In genomic region chr7:3301628-3302555, GRCm38 (mm10) we compare ENCODE assay signal across 7 mouse cellular contexts. TPM values are rescaled to one million over a fixed set of nuclear protein-coding genes. Genes with fewer than 3 reads are reported as not detected.
DNase-seq lines count a peak whose midpoint lies in the region; ATAC-seq and TF ChIP-seq lines count a peak whose summit lies in the region.

No protein-coding gene starts in this region.

- H3K9me3 ChIP-seq in heart, embryonic 14.5 days (ENCODE audit: control insufficient read depth, low read length) = no peaks in the 10 kb centered on the region
- H3K9me3 ChIP-seq in midbrain, embryonic 16.5 days (replicated peaks; ENCODE audit: control insufficient read depth, low read length, poor library complexity, severe bottlenecking) = no peaks in the 10 kb centered on the region

- peaks cover 12% of the 10 kb centered on the region for H3K36me3 ChIP-seq in spleen, adult 2 months (ENCODE audit: control insufficient read depth, insufficient read depth, low read length)
- peaks cover 35% of the 10 kb centered on the region for H3K36me3 ChIP-seq in heart, embryonic 14.5 days (ENCODE audit: control insufficient read depth, insufficient read depth, low read length)
- peaks cover 7% of the 10 kb centered on the region for H3K36me3 ChIP-seq in midbrain, embryonic 16.5 days (ENCODE audit: control insufficient read depth, insufficient read depth, low read length)

- peak overlapping the region; percentile 34 for H3K4me3 ChIP-seq in spleen, adult 2 months (ENCODE audit: extremely low read depth, insufficient read depth, insufficient read length)
- H3K4me3 ChIP-seq in heart, embryonic 14.5 days (ENCODE audit: control insufficient read depth in 1 of 2, insufficient read depth in 1 of 2, low read depth in 1 of 2, low read length in 2 of 2) = peak overlapping the region; percentile 41 to 42
- H3K4me3 ChIP-seq in midbrain, embryonic 16.5 days (ENCODE audit: low read depth, low read length) = peak overlapping the region; percentile 47

- H3K27me3 ChIP-seq in spleen, adult 2 months (ENCODE audit: control insufficient read depth, insufficient read depth, low read length) = peaks cover 5% of the 10 kb centered on the region
- peaks cover 22% of the 10 kb centered on the region for H3K27me3 ChIP-seq in heart, embryonic 14.5 days (ENCODE audit: control insufficient read depth, insufficient read depth, low read length)
- H3K27me3 ChIP-seq in midbrain, embryonic 16.5 days (ENCODE audit: control insufficient read depth, insufficient read depth, low read depth, low read length) = peaks cover 12% of the 10 kb centered on the region; the same call in 1 of the 2 replicates

- intact Hi-C loops in left cerebral cortex, postnatal 36 days (cut with DNase I) = loop anchor here (2.0 to 5.0 kb wide), 2 partner anchors 29 to 80 kb away; no protein-coding TSS in a partner anchor

- ATAC-seq in heart, embryonic 14.5 days (ENCODE audit: insufficient number of reproducible peaks, insufficient read depth, low FRiP score, low read depth) = peak; percentile 57
- ATAC-seq in midbrain, embryonic 16.5 days = peak; percentile 25

- TF ChIP-seq CTCF in spleen, adult 2 months (IDR thresholded peaks at IDR 0.05; ENCODE audit: extremely low read depth, insufficient read depth, insufficient read length, insufficient replicate concordance) = no peak

- peak overlapping the region; percentile 72 for H3K9ac ChIP-seq in heart, embryonic 14.5 days (ENCODE audit: low read length)
- H3K9ac ChIP-seq in midbrain, embryonic 16.5 days (ENCODE audit: low read depth, low read length) = peak overlapping the region; percentile 18; the same call in 1 of the 2 replicates

- H3K27ac ChIP-seq in spleen, adult 2 months (ENCODE audit: insufficient read depth, low read length) = no peak overlapping the region
- peak overlapping the region; percentile 60 to 69 for H3K27ac ChIP-seq in heart, embryonic 14.5 days (replicated peaks in 1 of 2; ENCODE audit: control insufficient read depth in 1 of 2, insufficient read depth in 1 of 2, low read depth in 2 of 2, low read length in 2 of 2)
- no peak overlapping the region for H3K27ac ChIP-seq in midbrain, embryonic 16.5 days (ENCODE audit: low read length)

- TF ChIP-seq POLR2A in spleen, adult 2 months (IDR thresholded peaks at IDR 0.05; ENCODE audit: low read depth, low read length) = no peak

- H3K4me2 ChIP-seq in heart, embryonic 14.5 days (ENCODE audit: low read length) = peak overlapping the region; percentile 83
- H3K4me2 ChIP-seq in midbrain, embryonic 16.5 days (ENCODE audit: low read length) = peak overlapping the region; percentile 74

- 8% methylated on average over 33 of the region's 33 CpGs for WGBS in spleen, adult 2 months
- 2% methylated on average over 33 of the region's 33 CpGs for WGBS in heart, embryonic 14.5 days
- 7% methylated on average over 33 of the region's 33 CpGs for WGBS in midbrain, embryonic 16.5 days

- DNase-seq in spleen, adult 2 months (ENCODE audit: low read depth in 1 of 2, low spot score in 2 of 2) = no peak
- DNase-seq in spleen, postnatal 10 days (ENCODE audit: low spot score in 2 of 2) = no peak
- peak; percentile 45 for DNase-seq in embryo, embryonic 10.5 days (ENCODE audit: low spot score)
- peak; percentile 46 to 57 for DNase-seq in left cerebral cortex, postnatal 36 days (ENCODE audit: low spot score in 2 of 2)
- DNase-seq in natural killer cell, adult 2 months (ENCODE audit: low spot score in 2 of 2) = no peak

- H3K4me1 ChIP-seq in spleen, adult 2 months (ENCODE audit: control insufficient read depth, insufficient read depth, insufficient read length) = peaks cover 15% of the 10 kb centered on the region; the same call in 1 of the 2 replicates
- peaks cover 14 to 41% of the 10 kb centered on the region in 2 experiments for H3K4me1 ChIP-seq in heart, embryonic 14.5 days (ENCODE audit: control insufficient read depth in 2 of 2, insufficient read depth in 2 of 2, low read length in 2 of 2)
- H3K4me1 ChIP-seq in midbrain, embryonic 16.5 days (ENCODE audit: control insufficient read depth, insufficient read depth, low read length) = peaks cover 18% of the 10 kb centered on the region

RNA-seq across cellular contexts. Expression of gene Prkcg, which starts 12.9 kb away (rescaled TPM):
- 4.8 and 5.7 TPM in 2 replicates for polyA plus RNA-seq in spleen, adult 2 months (2012; rRNA removed)
- polyA plus RNA-seq in heart, embryonic 14.5 days (2014; fragmentation: Nextera tagmentation; extraction: Ambion mirVana) = 0.28 and 0.59 TPM in 2 replicates
- 100 to 1,000 TPM; 257 to 278 TPM for total RNA-seq in left cerebral cortex, postnatal 36 days (2021)
- polyA plus RNA-seq in midbrain, embryonic 16.5 days (2015; fragmentation: Nextera tagmentation; extraction: Ambion mirVana) = 3.3 and 3.8 TPM in 2 replicates

RNA-seq across cellular contexts. Expression of gene Myadm, which starts 13.0 kb away (rescaled TPM):
- polyA plus RNA-seq in spleen, adult 2 months (2012; rRNA removed) = 126 and 181 TPM in 2 replicates
- polyA plus RNA-seq in heart, embryonic 14.5 days (2014; fragmentation: Nextera tagmentation; extraction: Ambion mirVana) = 220 and 248 TPM in 2 replicates
- 10 to 100 TPM; 64.1 to 67.8 TPM for total RNA-seq in left cerebral cortex, postnatal 36 days (2021)
- polyA plus RNA-seq in midbrain, embryonic 16.5 days (2015; fragmentation: Nextera tagmentation; extraction: Ambion mirVana) = 32.7 and 36.4 TPM in 2 replicates

RNA-seq across cellular contexts. Expression of gene Cacng7, which starts 30.9 kb away (rescaled TPM):
- polyA plus RNA-seq in spleen, adult 2 months (2012; rRNA removed) = 1.1 and 1.3 TPM in 2 replicates
- polyA plus RNA-seq in heart, embryonic 14.5 days (2014; fragmentation: Nextera tagmentation; extraction: Ambion mirVana) = 0.39 and 0.88 TPM in 2 replicates
- 100 to 1,000 TPM; 182 to 196 TPM for total RNA-seq in left cerebral cortex, postnatal 36 days (2021)
- polyA plus RNA-seq in midbrain, embryonic 16.5 days (2015; fragmentation: Nextera tagmentation; extraction: Ambion mirVana) = 2.6 and 3.0 TPM in 2 replicates

RNA-seq across cellular contexts. Expression of gene Nlrp12, which starts 52.4 kb away (rescaled TPM):
- polyA plus RNA-seq in spleen, adult 2 months (2012; rRNA removed) = 0.46 and 0.63 TPM in 2 replicates
- 0.04 TPM in 1 of 2 replicates, not detected in the other for polyA plus RNA-seq in heart, embryonic 14.5 days (2014; fragmentation: Nextera tagmentation; extraction: Ambion mirVana)
- not detected for total RNA-seq in left cerebral cortex, postnatal 36 days (2021)
- 0.10 TPM in 1 of 2 replicates, not detected in the other for polyA plus RNA-seq in midbrain, embryonic 16.5 days (2015; fragmentation: Nextera tagmentation; extraction: Ambion mirVana)

Comparison
In these comparisons a context has a peak if more than half of its experiments do, and no peak if none do; other contexts are left out.
1. DNase-seq: peak in embryo, embryonic 10.5 days (single experiment) and left cerebral cortex, postnatal 36 days (2 of 2); none in spleen, adult 2 months (0 of 2), spleen, postnatal 10 days (0 of 2) and natural killer cell, adult 2 months (0 of 2).
2. H3K27ac ChIP-seq: peak in heart, embryonic 14.5 days (2 of 2); none in spleen, adult 2 months (single experiment) and midbrain, embryonic 16.5 days (single experiment).
3. Peak in every context shown above with its lines, with median percentiles within 50 percentile points of each other: H3K4me3 ChIP-seq.